8 mouse cellular contexts compared by ENCODE assay signal in genomic region chr7:120677001-120677643, GRCm38 (mm10). TPM values are rescaled to one million over a fixed set of nuclear protein-coding genes. Genes with fewer than 3 reads are reported as not detected.
A peak's percentile ranks its signal among the peaks of the same experiment; 100 is the strongest.
DNase-seq lines count a peak whose midpoint lies in the region; TF ChIP-seq lines count a peak whose summit lies in the region.

TSS of gene Mosmo (plus strand) at chr7:120677618.

- peaks cover 12% of the 10 kb centered on the region for H3K36me3 ChIP-seq in megakaryocyte, embryonic 14.5 days (replicated peaks; ENCODE audit: low read length)

- H3K27ac ChIP-seq in cortical plate, adult 2 months (ENCODE audit: insufficient read depth, low read length), result peak within 1 kb of the TSS; percentile 7

- no peak for TF ChIP-seq CTCF in cortical plate, adult 2 months (IDR thresholded peaks at IDR 0.05; ENCODE audit: extremely low read depth, insufficient read depth, low read length)

- no peaks in the 10 kb centered on the region for H3K9me3 ChIP-seq in megakaryocyte, embryonic 14.5 days

- TF ChIP-seq POLR2A in cortical plate, adult 2 months (IDR thresholded peaks at IDR 0.05; ENCODE audit: extremely low read depth, insufficient read depth, low read length), result 0 out of 2 replicates have a peak, but pooled peaks have one; percentile 24

- H3K27me3 ChIP-seq in megakaryocyte, embryonic 14.5 days (replicated peaks), result no peaks in the 10 kb centered on the region

- H3K4me3 ChIP-seq in cortical plate, adult 2 months (ENCODE audit: insufficient read depth, low read length), result peak within 1 kb of the TSS; percentile 66
- peak within 1 kb of the TSS; percentile 98 for H3K4me3 ChIP-seq in megakaryocyte, embryonic 14.5 days (replicated peaks)

- H3K4me1 ChIP-seq in cortical plate, adult 2 months (ENCODE audit: control insufficient read depth, insufficient read depth, low read length), result peaks cover 2% of the 10 kb centered on the region; the same call in 1 of the 2 replicates
- peaks cover 67% of the 10 kb centered on the region for H3K4me1 ChIP-seq in megakaryocyte, embryonic 14.5 days

- peak; percentile 51 for DNase-seq in adipocyte (ENCODE audit: low spot score)
- peak; percentile 84 for DNase-seq in gastrocnemius, postnatal 10 days
- DNase-seq in hindlimb bud, embryonic 11.5 days (ENCODE audit: extremely low spot score, low read depth, low spot score), result peak; percentile 26
- peak; percentile 25 to 49 for DNase-seq in left cerebral cortex, adult 9 months (ENCODE audit: low spot score in 2 of 2)
- DNase-seq in right cerebral cortex, postnatal 10 days (ENCODE audit: low spot score in 2 of 2), result peak; percentile 66 to 79
- DNase-seq in yolk sac, embryonic 10.5 days (ENCODE audit: low spot score), result peak; percentile 79

RNA-seq across cellular contexts. Expression of gene Mosmo, which starts in this region (rescaled TPM):
- 37.0 and 38.8 TPM in 2 replicates for polyA plus RNA-seq in cortical plate, adult 2 months (2012; rRNA removed)
- 10 to 100 TPM; 19.6 to 20.9 TPM for total RNA-seq in gastrocnemius, postnatal 10 days (2021)
- polyA plus RNA-seq in megakaryocyte, embryonic 14.5 days (2012; ENCODE audit: insufficient read depth, low replicate concordance), result 19.4 and 23.8 TPM in 2 replicates

Comparison
In these comparisons a context has a peak if more than half of its experiments do, and no peak if none do; other contexts are left out.
1. Peak in every context shown above with its lines: DNase-seq, H3K4me3 ChIP-seq and H3K27ac ChIP-seq.
2. DNase-seq: peak in every context shown above with its lines; median percentile 84 in gastrocnemius, postnatal 10 days; 79 in yolk sac, embryonic 10.5 days; 72 in right cerebral cortex, postnatal 10 days; 51 in adipocyte; 37 in left cerebral cortex, adult 9 months; 26 in hindlimb bud, embryonic 11.5 days.